Mouse (Mus musculus) liver, embryonic 14.5 days (tissue): ENCODE data around the gene Zfp106. TPM values are rescaled to one million over a fixed set of nuclear protein-coding genes. Genes with fewer than 3 reads are reported as not detected.

Experiments used
- ATAC-seq: fragments of 200-750 bp; cut with Nextera tagmentation; 2 replicates; pipeline ENCODE4 v1.8.0; 2017; ENCODE audit warnings: moderate number of reproducible peaks, mild to moderate bottlenecking, moderate library complexity; ENCODE audit not compliant: insufficient read depth
- DNase-seq, 3 experiments: peaks; one replicate each; pipeline ENCODE4 v3.0.0-alpha.2; 2012 to 2013; ENCODE audit warnings: low read depth in 3 of 3, low spot score in 3 of 3
- H3K27ac ChIP-seq: fragments of 300-500 bp; sonication (generic); 2 replicates; pipeline ENCODE4 v1.5.1; 2014; ENCODE audit warnings: moderate library complexity, mild to moderate bottlenecking, control low read depth, inconsistent platforms
- H3K27me3 ChIP-seq: fragments of 300-500 bp; sonication (generic); 2 replicates; pipeline ENCODE4 v1.6.1; 2014; ENCODE audit warnings: mild to moderate bottlenecking, low read length, moderate library complexity; ENCODE audit not compliant: control insufficient read depth, insufficient read depth
- H3K36me3 ChIP-seq: fragments of 300-500 bp; sonication (generic); replicated peaks from 2 replicates; pipeline ENCODE4 v1.6.1; 2014; ENCODE audit warnings: low read depth; ENCODE audit not compliant: control insufficient read depth, insufficient read depth
- H3K4me1 ChIP-seq, 2 experiments: fragments of 200-500 bp in 1 of 2; fragments of 300-500 bp in 1 of 2; sonication (generic) in 1 of 2; replicated peaks; 2 replicates each; pipeline ENCODE4 v1.6.1; 2012 to 2014; ENCODE audit warnings: antibody characterized with exemption in 1 of 2, inconsistent platforms in 1 of 2, low read length in 1 of 2; ENCODE audit not compliant: control insufficient read depth in 2 of 2, insufficient read depth in 2 of 2
- H3K4me2 ChIP-seq: fragments of 300-500 bp; sonication (generic); 2 replicates; pipeline ENCODE4 v1.6.1; 2014; ENCODE audit warnings: low read depth, mild to moderate bottlenecking, control low read depth, moderate library complexity
- H3K4me3 ChIP-seq, 2 experiments: fragments of 200-500 bp in 1 of 2; fragments of 300-500 bp in 1 of 2; sonication (generic) in 1 of 2; 2 replicates each; pipeline ENCODE4 v1.5.1; 2012 to 2014; ENCODE audit warnings: low read depth in 2 of 2, low read length in 2 of 2, mild to moderate bottlenecking in 2 of 2, control low read depth in 1 of 2, inconsistent platforms in 1 of 2, moderate library complexity in 1 of 2; ENCODE audit not compliant: insufficient read depth in 1 of 2
- H3K9ac ChIP-seq: fragments of 300-500 bp; sonication (generic); replicated peaks from 2 replicates; pipeline ENCODE4 v1.6.1; 2014; ENCODE audit warnings: mild to moderate bottlenecking, control low read depth, moderate library complexity
- H3K9me3 ChIP-seq: fragments of 300-500 bp; sonication (generic); 2 replicates; pipeline ENCODE4 v1.6.1; 2016; ENCODE audit warnings: low read length, mixed read lengths; ENCODE audit not compliant: control insufficient read depth
- CTCF ChIP-seq: IDR thresholded peaks from 2 replicates; pipeline ENCODE4 v1.5.1; 2016; ENCODE audit warnings: antibody characterized with exemption, low read depth, control low read depth
- EP300 ChIP-seq: IDR thresholded peaks from 2 replicates; pipeline ENCODE4 v1.6.1; 2016; ENCODE audit warnings: antibody characterized with exemption, low read depth
- WGBS: fragments of 180-500 bp; shearing (Covaris S2); extraction: QIAGEN DNeasy Blood & Tissue Kit; methylation state at CpG from one replicate; pipeline ENCODE4 v1.1.7; 2014; ENCODE audit not compliant: insufficient replicate concordance; 5-methylcytosine and 5-hydroxymethylcytosine counted together
- polyA plus RNA-seq, 2 experiments: library from polyadenylated mRNA; depleted of rRNA in 1 of 2; stranded (reverse) in 1 of 2; unstranded in 1 of 2; fragments of >200 nt; fragmentation: Nextera tagmentation in 1 of 2; extraction: Ambion mirVana in 1 of 2; gene quantifications; 2 replicates each; pipeline versions ENCODE4 v1.2.1 to v1.2.3; 2012 to 2014

Zfp106 gene
- polyA plus RNA-seq, 2 experiments = 13.8 to 19.1 TPM

DNA sequence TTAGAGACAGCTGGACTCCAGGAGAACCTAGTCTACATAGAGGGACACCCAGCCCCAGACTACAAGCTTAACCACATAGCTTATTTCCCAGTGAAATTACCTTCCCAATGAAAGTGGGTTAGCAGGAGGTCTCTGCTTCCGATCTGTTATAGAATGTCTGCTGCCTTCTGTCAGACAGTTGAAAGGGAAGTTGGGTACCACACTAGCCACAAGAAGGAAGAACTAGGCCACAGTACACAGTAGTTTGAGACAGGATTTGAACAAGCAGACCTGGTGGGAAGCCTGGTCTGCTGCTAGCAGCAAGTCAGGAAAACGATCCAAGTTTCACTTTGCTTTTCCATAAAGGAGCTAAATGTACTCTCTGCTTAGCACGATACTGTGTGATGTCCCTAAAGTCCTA lies 94.4 kb downstream of the Zfp106 start:
- peaks cover 0 to 10% of the 10 kb centered on the region in 2 experiments; a peak in 2 of 4 replicates for H3K4me1 ChIP-seq
- ATAC-seq (no peak), DNase-seq (no peak)
- H3K4me3 ChIP-seq = no peak overlapping the region
- TF ChIP-seq EP300 (no peak), CTCF (no peak)
- H3K27ac ChIP-seq = no peak overlapping the region
- no peak overlapping the region for H3K4me2 ChIP-seq
- H3K27me3 ChIP-seq = no peaks in the 10 kb centered on the region
- no peaks in the 10 kb centered on the region for H3K9me3 ChIP-seq
- 40% methylated on average over 3 of the region's 3 CpGs for WGBS
- H3K36me3 ChIP-seq = no peaks in the 10 kb centered on the region
- no peak overlapping the region for H3K9ac ChIP-seq

DNA sequence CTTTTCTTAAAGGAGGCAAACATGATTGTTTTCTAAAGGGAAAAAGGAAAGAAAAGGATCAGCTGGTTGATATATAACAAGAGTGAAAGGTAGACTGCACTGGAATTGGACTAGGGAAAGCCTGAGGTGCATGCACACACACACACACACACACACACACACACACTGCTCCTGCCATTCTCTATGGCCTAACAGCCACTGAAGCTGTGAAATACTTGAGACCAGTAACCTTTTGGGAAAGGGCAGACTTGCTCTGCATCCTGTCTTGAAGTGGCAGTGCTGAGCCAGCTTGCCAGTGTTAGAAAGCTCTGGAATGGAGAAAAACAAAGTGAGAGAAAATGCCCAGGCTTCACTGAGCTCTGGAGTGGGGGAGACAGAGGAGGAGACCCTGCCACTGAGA lies 95.6 kb downstream of the Zfp106 start:
- Histone ChIP-seq H3K9ac (no peak overlapping the region), H3K27me3 (no peaks in the 10 kb centered on the region), H3K4me2 (no peak overlapping the region), H3K4me1 (peaks cover 0 to 18% of the 10 kb centered on the region in 2 experiments; a peak in 2 of 4 replicates), H3K27ac (no peak overlapping the region), H3K36me3 (no peaks in the 10 kb centered on the region), H3K4me3 (no peak overlapping the region), H3K9me3 (no peaks in the 10 kb centered on the region)
- DNase-seq (no peak), ATAC-seq (no peak)
- TF ChIP-seq CTCF (no peak), EP300 (no peak)

DNA sequence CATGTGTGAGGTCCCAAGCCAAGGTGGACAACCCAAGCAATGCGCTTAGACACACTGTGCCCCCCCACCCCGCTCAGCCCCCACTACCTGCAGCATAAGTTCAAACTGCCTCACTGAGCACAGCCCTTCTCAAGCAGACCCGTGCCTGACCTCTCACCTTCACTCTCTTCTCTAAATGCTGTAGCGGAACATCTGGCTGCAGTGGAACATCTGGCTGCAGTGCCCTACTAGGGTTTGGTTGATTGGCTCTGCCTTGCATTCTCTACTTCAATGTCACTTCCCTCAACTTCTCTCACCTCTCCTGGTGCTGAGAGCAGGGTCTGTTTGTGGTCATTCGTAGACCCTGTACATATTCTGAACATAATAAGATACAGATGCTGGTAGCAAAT lies 98.3 kb downstream of the Zfp106 start:
- no peak for DNase-seq
- Histone ChIP-seq H3K27me3 (no peaks in the 10 kb centered on the region), H3K36me3 (no peaks in the 10 kb centered on the region), H3K4me3 (no peak overlapping the region), H3K4me1 (peaks cover 0 to 18% of the 10 kb centered on the region in 2 experiments; a peak in 2 of 4 replicates), H3K27ac (no peak overlapping the region), H3K9me3 (no peaks in the 10 kb centered on the region), H3K4me2 (no peak overlapping the region), H3K9ac (no peak overlapping the region)
- 63% methylated on average over 5 of the region's 5 CpGs for WGBS
- ATAC-seq = no peak
- no peak for TF ChIP-seq CTCF
- no peak for TF ChIP-seq EP300

DNA sequence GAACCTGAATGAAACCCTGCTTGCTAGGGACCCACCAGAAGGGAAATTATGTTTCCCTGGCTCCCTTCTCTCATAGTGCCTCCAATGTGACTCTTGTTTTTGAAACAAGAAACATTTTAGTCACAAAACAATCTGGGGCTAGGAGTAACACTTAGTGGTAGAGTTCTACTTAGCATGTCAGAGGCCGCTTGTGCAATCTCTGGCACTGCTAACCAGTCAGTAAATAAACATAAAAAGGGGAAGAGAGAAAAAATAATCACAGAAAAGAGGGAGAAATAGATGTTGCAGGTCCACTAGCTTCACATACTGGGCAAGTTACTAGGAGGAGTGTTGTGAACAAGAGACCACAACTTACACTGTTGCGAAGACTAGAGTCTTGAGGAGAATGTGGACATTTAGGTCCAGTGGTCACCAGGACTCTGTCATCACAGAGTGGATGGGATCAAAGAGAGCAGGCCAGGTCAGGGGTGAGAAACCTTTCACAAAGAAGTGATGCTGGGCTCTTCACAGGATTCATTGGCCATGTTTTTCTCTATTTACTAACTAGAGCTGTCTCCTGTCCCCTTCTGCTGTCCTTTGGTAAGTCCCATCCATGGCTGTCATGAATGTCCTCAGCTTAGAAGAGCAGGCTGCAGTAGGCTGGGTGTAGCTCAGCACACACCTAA lies 98.8 kb downstream of the Zfp106 start:
- H3K36me3 ChIP-seq = no peaks in the 10 kb centered on the region
- WGBS = 81% methylated on average over 2 of the region's 2 CpGs
- no peak overlapping the region for H3K9ac ChIP-seq
- TF ChIP-seq CTCF (no peak), EP300 (no peak)
- H3K4me1 ChIP-seq = peaks cover 0 to 18% of the 10 kb centered on the region in 2 experiments; a peak in 2 of 4 replicates
- H3K4me2 ChIP-seq = no peak overlapping the region
- no peaks in the 10 kb centered on the region for H3K27me3 ChIP-seq
- H3K4me3 ChIP-seq = no peak overlapping the region
- ATAC-seq (no peak; the same call in 1 of the 2 replicates), DNase-seq (no peak)
- no peak overlapping the region for H3K27ac ChIP-seq
- H3K9me3 ChIP-seq = no peaks in the 10 kb centered on the region

DNA sequence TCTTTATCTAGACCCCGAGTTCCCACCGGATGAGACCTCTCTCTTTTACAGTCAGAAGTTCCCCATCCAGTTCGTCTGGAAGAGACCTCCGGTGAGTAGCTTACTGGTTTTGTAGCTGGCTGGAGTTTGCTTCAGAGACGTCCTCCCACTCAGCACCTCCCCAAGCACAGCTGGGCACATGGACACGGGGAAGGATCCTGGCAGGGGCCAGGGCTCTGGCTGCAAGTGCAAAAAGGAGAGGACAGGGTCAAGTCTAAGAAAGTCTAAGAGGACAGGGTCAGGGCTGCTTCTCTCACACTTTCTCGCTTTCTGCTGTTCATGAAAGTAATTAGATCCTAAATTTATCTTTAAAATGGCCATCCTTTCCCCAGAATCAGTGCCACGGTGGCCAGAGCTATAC lies 99.6 kb downstream of the Zfp106 start:
- Histone ChIP-seq H3K4me1 (peaks cover 0 to 18% of the 10 kb centered on the region in 2 experiments; a peak in 2 of 4 replicates), H3K4me3 (no peak overlapping the region), H3K9me3 (no peaks in the 10 kb centered on the region), H3K27me3 (no peaks in the 10 kb centered on the region), H3K9ac (no peak overlapping the region), H3K4me2 (no peak overlapping the region), H3K36me3 (no peaks in the 10 kb centered on the region), H3K27ac (no peak overlapping the region)
- ATAC-seq (no peak), DNase-seq (no peak)
- TF ChIP-seq CTCF (no peak), EP300 (no peak)
- 45% methylated on average over 8 of the region's 8 CpGs for WGBS
